In genomic region chr6:128397574-128398261, GRCm38 (mm10) we compare ENCODE assay signal across 17 mouse cellular contexts. TPM values are rescaled to one million over a fixed set of nuclear protein-coding genes. Genes with fewer than 3 reads are reported as not detected.
DNase-seq lines count a peak whose midpoint lies in the region; ATAC-seq and TF ChIP-seq lines count a peak whose summit lies in the region.
"Had no signal": no experiment of that assay in that cellular context is flagged by ENCODE, and none has a peak within 500 bp of the region (broad histone marks: within the 10 kb centered on the region; RNA-seq: fewer than 3 reads in every experiment).

No protein-coding gene starts in this region.

- H3K4me2 ChIP-seq in liver, embryonic 11.5 days = peak overlapping the region; percentile 17; the same call in 1 of the 2 replicates
- H3K4me2 ChIP-seq: hindbrain, embryonic 15.5 days; midbrain, embryonic 11.5 days had no signal

- no peak for TF ChIP-seq CTCF in Patski (IDR thresholded peaks at IDR 0.05)

- intact Hi-C loops in gastrocnemius, postnatal 14 days (cut with DNase I; ENCODE audit: low total_unique reads) = no loop called here

- CTCF ChIA-PET in Patski (lab: Charles Lee) = interaction anchor here (1.2 to 1.3 kb wide), 2 partner anchors 14 to 16 kb away, joined by 3 to 4 read pairs; no protein-coding TSS in a partner anchor

- POLR2A ChIA-PET in Patski (lab: Charles Lee) = no interaction called here

- H3K27me3 ChIP-seq in Patski = no peaks in the 10 kb centered on the region
- no peaks in the 10 kb centered on the region for H3K27me3 ChIP-seq in liver, embryonic 11.5 days (replicated peaks; ENCODE audit: control insufficient read depth, insufficient read depth, low read length)
- H3K27me3 ChIP-seq: hindbrain, embryonic 15.5 days had no signal

- no peaks in the 10 kb centered on the region for H3K36me3 ChIP-seq in liver, embryonic 11.5 days (ENCODE audit: control insufficient read depth, insufficient read depth, low read length)
- H3K36me3 ChIP-seq: hindbrain, embryonic 15.5 days had no signal

- DNase-seq in Patski (ENCODE audit: low read depth, low spot score) = peak; percentile 80
- DNase-seq in adrenal gland, postnatal 36 days = peak; percentile 75 to 77
- DNase-seq in kidney, adult 9 months = peak; percentile 87
- DNase-seq in liver, embryonic 11.5 days (ENCODE audit: low spot score) = no peak
- no peak for DNase-seq in heart, adult 8-10 months (ENCODE audit: low spot score)
- DNase-seq in layer of hippocampus, postnatal 10 days (ENCODE audit: low spot score in 2 of 2) = no peak
- no peak for DNase-seq in embryo, embryonic 9.5 days (ENCODE audit: extremely low spot score)
- DNase-seq in gastrocnemius, postnatal 14 days = no peak
- DNase-seq: cerebellum, adult 11 months; gastrocnemius, adult 2 months; lung, adult 2 months; thymus, adult 18-20 months had no signal

- 62% methylated on average over 7 of the region's 7 CpGs for WGBS in liver, embryonic 11.5 days

- H3K4me3 ChIP-seq in liver, embryonic 11.5 days (ENCODE audit: low read depth, low read length) = no peak overlapping the region
- H3K4me3 ChIP-seq: gastrocnemius, adult 2 months; hindbrain, embryonic 15.5 days had no signal

- in situ Hi-C loops in Patski (cut with MboI; ENCODE audit: low pct_unique_long_range_greater_than_20kb) = no loop called here

- H3K9ac ChIP-seq in liver, embryonic 11.5 days (ENCODE audit: low read depth, low read length) = no peak overlapping the region
- H3K9ac ChIP-seq: hindbrain, embryonic 15.5 days had no signal

- peak; percentile 69 for ATAC-seq in Patski
- ATAC-seq in liver, embryonic 11.5 days (replicated peaks; ENCODE audit: low FRiP score) = peak; percentile 52

- H3K4me1 ChIP-seq in liver, embryonic 11.5 days (replicated peaks; ENCODE audit: control insufficient read depth, insufficient read depth, low read length) = no peaks in the 10 kb centered on the region

- H3K27ac ChIP-seq in liver, embryonic 11.5 days (ENCODE audit: low read depth, low read length) = peak overlapping the region; percentile 11
- H3K27ac ChIP-seq: gastrocnemius, adult 2 months; hindbrain, embryonic 15.5 days had no signal

- H3K9me3 ChIP-seq in liver, embryonic 11.5 days (ENCODE audit: control insufficient read depth, low read length) = no peaks in the 10 kb centered on the region
- H3K9me3 ChIP-seq: hindbrain, embryonic 15.5 days had no signal

RNA-seq across cellular contexts. Expression of gene Nrip2, which starts 1.4 kb away (rescaled TPM):
- 38.9 TPM for polyA plus RNA-seq in Patski (2021)
- 1 to 10 TPM; 1.1 to 2.4 TPM for total RNA-seq in adrenal gland, postnatal 36 days (2021)
- polyA plus RNA-seq in liver, embryonic 11.5 days (2014; fragmentation: Nextera tagmentation; extraction: Ambion mirVana) = 2.9 and 3.5 TPM in 2 replicates
- 1 to 10 TPM; 1.1 to 1.8 (median 1.3) TPM for total RNA-seq in heart, adult 8-10 months (2022)
- total RNA-seq in layer of hippocampus, postnatal 10 days (2021) = 1 to 10 TPM; 5.2 to 5.3 TPM
- 1 to 10 TPM; 3.0 to 3.4 TPM for total RNA-seq in gastrocnemius, postnatal 14 days (2021)

RNA-seq across cellular contexts. Expression of gene Gm44596, which starts 22.4 kb away (rescaled TPM):
- polyA plus RNA-seq in Patski (2021) = not detected
- total RNA-seq in adrenal gland, postnatal 36 days (2021) = not detected
- not detected in 2 replicates for polyA plus RNA-seq in liver, embryonic 11.5 days (2014; fragmentation: Nextera tagmentation; extraction: Ambion mirVana)
- total RNA-seq in heart, adult 8-10 months (2022) = not detected
- total RNA-seq in layer of hippocampus, postnatal 10 days (2021) = 1 to 10 TPM in 1 of 2 experiments, not detected in 1; 1.3 TPM
- total RNA-seq in gastrocnemius, postnatal 14 days (2021) = not detected
- total RNA-seq: gastrocnemius, adult 2 months; left cerebral cortex, adult 18-20 months had no signal
- polyA plus RNA-seq: heart, postnatal 0 days; hindbrain, embryonic 15.5 days; lung, adult 2 months; midbrain, embryonic 11.5 days; neural tube, embryonic 11.5 days had no signal

RNA-seq across cellular contexts. Expression of gene Tex52, which starts 22.5 kb away (rescaled TPM):
- 0.44 TPM for polyA plus RNA-seq in Patski (2021)
- total RNA-seq in adrenal gland, postnatal 36 days (2021) = not detected
- 0.14 TPM in 1 of 2 replicates, not detected in the other for polyA plus RNA-seq in liver, embryonic 11.5 days (2014; fragmentation: Nextera tagmentation; extraction: Ambion mirVana)
- total RNA-seq in heart, adult 8-10 months (2022) = not detected
- not detected for total RNA-seq in layer of hippocampus, postnatal 10 days (2021)
- not detected for total RNA-seq in gastrocnemius, postnatal 14 days (2021)
- total RNA-seq: gastrocnemius, adult 2 months had no signal
- polyA plus RNA-seq: heart, postnatal 0 days had no signal

RNA-seq across cellular contexts. Expression of gene Itfg2, which starts 27.0 kb away (rescaled TPM):
- 20.4 TPM for polyA plus RNA-seq in Patski (2021)
- total RNA-seq in adrenal gland, postnatal 36 days (2021) = 10 to 100 TPM; 23.8 to 28.6 TPM
- 30.1 and 32.8 TPM in 2 replicates for polyA plus RNA-seq in liver, embryonic 11.5 days (2014; fragmentation: Nextera tagmentation; extraction: Ambion mirVana)
- total RNA-seq in heart, adult 8-10 months (2022) = 10 to 100 TPM; 16.0 to 20.0 (median 16.9) TPM
- total RNA-seq in layer of hippocampus, postnatal 10 days (2021) = 10 to 100 TPM; 21.9 to 23.8 TPM
- total RNA-seq in gastrocnemius, postnatal 14 days (2021) = 10 to 100 TPM; 18.1 to 19.9 TPM

RNA-seq across cellular contexts. Expression of gene Foxm1, which starts 35.0 kb away (rescaled TPM):
- 45.4 TPM for polyA plus RNA-seq in Patski (2021)
- total RNA-seq in adrenal gland, postnatal 36 days (2021) = 1 to 10 TPM; 4.8 to 5.3 TPM
- 34.2 and 38.3 TPM in 2 replicates for polyA plus RNA-seq in liver, embryonic 11.5 days (2014; fragmentation: Nextera tagmentation; extraction: Ambion mirVana)
- total RNA-seq in heart, adult 8-10 months (2022) = under 1 TPM; 0.25 to 0.76 (median 0.49) TPM
- 1 to 10 TPM; 5.8 to 7.9 TPM for total RNA-seq in layer of hippocampus, postnatal 10 days (2021)
- 1 to 10 TPM; 4.1 to 4.4 TPM for total RNA-seq in gastrocnemius, postnatal 14 days (2021)

Comparison
In these comparisons a context has a peak if more than half of its experiments do, and no peak if none do; other contexts are left out.
1. DNase-seq: peak in Patski (single experiment), adrenal gland, postnatal 36 days (2 of 2) and kidney, adult 9 months (single experiment); none in liver, embryonic 11.5 days (single experiment), heart, adult 8-10 months (single experiment), layer of hippocampus, postnatal 10 days (0 of 2), embryo, embryonic 9.5 days (single experiment) and gastrocnemius, postnatal 14 days (single experiment).